Mouse (Mus musculus) MEL-GATA-1-ER (cell line): ENCODE measurements at regions not wholly inside any gene's neighbourhood (a gene's known extent, or its start where the extent isn't known, plus 50 kb on each side); places are given as distances from the start of the nearest gene placed in this dataset.

ENCODE experiments used
- DNase-seq: peaks from one replicate; pipeline ENCODE4 v3.0.0-alpha.2; 2012; ENCODE audit warnings: low read depth; ENCODE audit errors: extremely low read depth

DNA sequence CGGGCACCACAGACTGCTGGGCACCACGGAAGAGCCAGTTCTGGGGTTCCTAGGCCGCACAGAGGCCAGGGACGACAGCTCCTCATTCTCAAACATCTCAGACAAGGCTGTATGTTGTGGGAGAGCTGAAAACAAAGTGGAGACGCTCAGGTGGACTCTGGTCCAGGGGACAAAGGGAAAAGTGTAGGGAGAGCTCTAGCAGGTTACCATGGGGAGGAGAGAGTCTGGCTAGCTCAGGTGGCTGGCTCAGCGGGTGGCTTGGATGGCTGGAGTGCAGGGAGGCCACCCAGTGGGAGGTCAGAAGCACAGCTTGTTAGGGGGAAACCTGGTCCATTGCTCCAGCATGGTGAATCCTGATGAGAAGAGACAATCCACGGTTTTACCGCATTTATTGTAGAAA, 253.3 kb upstream of the Mmadhc start:
- DNase-seq, result no peak

GRCm38 (mm10) chr2:50539741-50540441, 243.3 kb upstream of the Mmadhc start:
- no peak for DNase-seq

GRCm38 (mm10) chr2:50538068-50538467, 241.5 kb upstream of the Mmadhc start:
- no peak for DNase-seq

DNA sequence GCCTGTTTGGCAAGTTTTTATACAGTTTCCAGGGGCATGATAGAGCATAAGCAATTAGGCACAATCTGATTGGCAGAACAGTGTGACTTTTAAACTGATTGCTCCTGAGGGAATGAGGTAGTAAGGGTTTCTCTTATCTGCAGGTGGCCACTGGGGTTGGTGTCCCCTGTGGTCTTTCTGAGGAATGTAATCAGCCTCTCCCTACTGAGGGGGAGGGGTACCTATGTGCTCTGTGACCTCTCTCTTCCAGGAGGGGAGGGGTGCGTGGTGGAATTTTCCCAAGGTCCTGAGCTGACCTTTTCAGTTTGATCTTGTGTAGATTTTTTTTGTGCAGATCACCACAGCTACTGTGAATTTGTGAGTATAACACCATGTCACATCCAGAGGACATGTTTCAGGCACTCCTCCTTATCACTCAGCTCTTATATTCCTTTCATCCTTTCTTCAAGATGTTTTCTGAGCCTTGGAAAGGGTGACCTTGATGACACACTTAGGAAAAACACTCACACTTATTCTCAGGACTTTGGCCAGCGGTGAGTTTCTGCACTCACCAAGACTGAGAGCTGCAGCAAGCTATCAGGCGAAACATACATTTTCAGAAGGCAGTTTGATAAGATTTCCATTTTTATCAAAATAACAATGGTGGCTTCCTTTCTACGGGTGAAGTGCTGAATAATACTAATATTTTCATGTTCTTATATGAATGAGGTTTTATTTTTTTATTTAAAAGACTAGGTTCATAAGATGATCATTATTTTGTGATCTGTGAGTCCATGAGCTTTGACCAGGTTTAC, 238.7 kb upstream of the Mmadhc start:
- DNase-seq, result no peak

DNA sequence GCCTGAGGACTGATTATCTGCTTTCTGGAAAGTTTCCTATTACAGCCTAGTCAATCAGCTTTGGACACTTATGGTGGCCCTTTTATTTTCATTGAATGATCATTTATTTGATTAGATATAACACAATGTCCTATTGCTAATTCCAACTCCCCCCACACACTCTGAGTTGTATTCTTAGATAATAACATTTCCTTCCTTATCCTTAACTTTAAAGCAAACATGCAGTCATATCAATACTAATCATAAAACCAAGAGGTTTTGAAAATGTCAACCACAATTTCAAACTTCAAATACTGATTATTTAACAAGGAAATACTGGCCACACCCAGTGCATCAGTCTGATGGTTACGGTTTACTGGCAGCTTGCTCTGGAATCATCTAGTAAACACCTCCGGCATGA, 237.1 kb upstream of the Mmadhc start:
- DNase-seq, result no peak

GRCm38 (mm10) chr2:50527425-50527824, 230.8 kb upstream of the Mmadhc start:
- DNase-seq, result no peak

- peak; percentile 64 for DNase-seq
Measured at GRCm38 (mm10) chr2:50524838-50525615, 228.4 kb upstream of the Mmadhc start.

GRCm38 (mm10) chr2:50520169-50520568, 223.6 kb upstream of the Mmadhc start:
- no peak for DNase-seq

- DNase-seq, result no peak
Measured at GRCm38 (mm10) chr2:50519129-50519504, 222.5 kb upstream of the Mmadhc start.

GRCm38 (mm10) chr2:50518371-50519128, 221.9 kb upstream of the Mmadhc start:
- peak; percentile 57 for DNase-seq

DNA sequence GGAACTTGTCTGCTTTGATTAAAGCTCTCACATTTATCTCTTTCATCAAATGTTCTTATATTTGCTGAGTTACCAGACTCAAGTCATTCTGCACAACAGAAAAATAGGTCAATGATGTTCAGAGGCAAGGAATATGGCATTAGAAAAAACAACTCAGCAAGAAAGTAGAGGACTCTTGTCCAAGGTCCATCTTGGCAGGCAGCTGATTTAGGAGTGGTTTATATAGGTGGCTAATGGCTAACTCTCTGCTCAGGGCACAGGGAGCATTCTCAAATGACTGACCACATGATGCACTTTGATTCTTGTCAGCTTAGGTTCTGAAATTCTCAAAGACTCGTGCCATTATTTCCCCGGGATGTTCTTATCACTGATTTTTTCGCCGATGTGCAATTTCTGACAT, 216.7 kb upstream of the Mmadhc start:
- no peak for DNase-seq

GRCm38 (mm10) chr2:50498713-50499112, 202.1 kb upstream of the Mmadhc start:
- DNase-seq, result no peak

- no peak for DNase-seq
Measured at GRCm38 (mm10) chr2:50496057-50496433, 199.4 kb upstream of the Mmadhc start.

GRCm38 (mm10) chr2:50495141-50496056, 198.8 kb upstream of the Mmadhc start:
- DNase-seq, result no peak

GRCm38 (mm10) chr2:50493597-50494335, 197.2 kb upstream of the Mmadhc start:
- DNase-seq, result no peak

DNA sequence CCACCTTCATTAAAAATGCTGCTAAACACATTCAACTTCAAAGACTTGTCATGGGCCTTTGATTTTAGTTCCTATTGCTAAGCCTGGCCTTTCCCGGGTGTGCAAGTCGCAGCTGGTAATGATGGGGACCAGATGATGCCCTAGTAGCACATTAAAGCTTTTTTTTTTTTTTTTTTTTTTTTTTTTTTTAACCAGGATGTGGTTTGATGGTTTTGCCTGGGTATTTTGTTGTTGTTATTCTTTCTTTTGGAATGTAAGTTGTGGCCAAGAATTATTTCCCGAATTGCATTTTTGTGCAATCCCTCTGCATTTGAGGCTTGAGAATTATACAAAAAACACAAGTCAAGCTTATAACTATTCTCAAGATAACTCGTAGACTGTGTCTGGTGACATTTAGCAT, 167.2 kb upstream of the Mmadhc start:
- DNase-seq, result no peak

DNA sequence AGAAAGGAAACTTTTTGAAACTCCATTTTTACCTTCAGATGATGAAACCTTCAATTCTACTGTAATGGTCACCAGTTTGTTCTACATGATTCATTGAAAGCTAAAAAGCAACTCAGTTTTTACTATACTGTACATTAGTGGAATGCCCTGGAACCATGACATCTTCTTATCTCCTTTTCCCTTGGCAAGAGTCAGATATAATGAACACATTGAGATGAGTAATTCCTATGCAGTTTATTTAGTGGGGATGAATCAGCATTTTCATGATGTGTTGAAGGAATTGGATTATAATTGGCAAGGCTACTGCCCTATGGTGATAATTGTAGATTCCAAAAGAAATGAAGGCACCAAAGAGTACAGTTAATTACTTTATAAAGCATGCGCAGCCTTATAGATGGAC, 165.8 kb upstream of the Mmadhc start:
- DNase-seq, result no peak

DNA sequence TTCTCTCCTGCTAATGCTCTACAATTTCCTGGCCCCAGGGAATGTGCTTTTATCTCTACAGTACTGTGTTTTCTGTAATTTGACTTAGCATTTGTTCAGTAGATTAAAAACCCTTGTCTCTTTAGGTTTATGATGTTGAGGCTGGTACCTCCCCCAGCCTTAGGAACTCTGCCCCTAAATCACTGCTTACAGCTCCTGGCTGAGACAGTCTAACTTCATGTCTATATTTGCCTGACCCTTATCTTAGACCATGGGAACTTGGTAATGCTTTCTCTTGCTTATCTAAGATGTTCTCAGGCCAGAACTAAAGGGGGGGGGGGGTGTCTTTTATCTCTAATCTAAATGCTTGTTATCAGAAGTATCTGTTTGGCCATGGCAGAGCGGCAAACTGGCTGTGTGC, 160.1 kb upstream of the Mmadhc start:
- DNase-seq, result no peak

DNA sequence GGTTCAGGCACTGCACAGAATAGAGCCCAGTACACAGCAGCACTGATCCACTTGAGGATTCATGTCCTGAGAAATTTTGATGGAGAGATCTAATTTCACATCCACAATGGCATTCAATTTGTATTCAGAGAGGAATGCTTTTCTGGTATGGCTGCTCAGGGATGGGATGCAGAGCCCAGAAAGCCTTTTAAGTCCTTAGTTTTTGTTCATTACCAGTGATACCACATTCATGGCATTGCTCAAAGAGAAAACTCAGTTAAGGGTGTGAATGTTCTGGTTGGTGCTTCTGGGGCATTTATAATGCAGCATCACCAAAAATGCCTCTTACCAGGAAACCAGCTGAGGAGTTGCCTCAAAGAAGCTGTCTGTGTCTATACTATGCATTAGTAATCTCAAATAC, 151.5 kb upstream of the Mmadhc start:
- DNase-seq, result no peak
